Mouse (Mus musculus): ENCODE measurements around the gene Agap3.

- no peak for TF ChIP-seq GATA1 (IDR thresholded peaks at IDR 0.05; ENCODE audit: low read length)
- no peak for TF ChIP-seq TAL1 (IDR thresholded peaks at IDR 0.05; ENCODE audit: low read length)
Measured at GRCm38 (mm10) chr5:24452030-24452690, at the start of gene Agap3.

All from erythroblast, embryonic 14.5 days (primary cell).